Mouse (Mus musculus) heart, embryonic 14.5 days (tissue): Measurements from ENCODE around the gene Ccdc85a. TPM values are rescaled to one million over a fixed set of nuclear protein-coding genes. Genes with fewer than 3 reads are reported as not detected.

ENCODE experiments used
- ATAC-seq: fragments of 200-750 bp; cut with Nextera tagmentation; 2 replicates; pipeline ENCODE4 v1.8.0; 2017; ENCODE audit warnings: low read depth, moderate TSS enrichment; ENCODE audit not compliant: insufficient number of reproducible peaks, insufficient read depth, low FRiP score
- H3K27ac ChIP-seq, 2 experiments: fragments of 200-500 bp in 1 of 2; fragments of 300-500 bp in 1 of 2; sonication (generic) in 1 of 2; replicated peaks in 1 of 2; 2 replicates each; pipeline ENCODE4 v1.5.1; 2012 to 2014; ENCODE audit warnings: low read depth in 2 of 2, low read length in 2 of 2, control low read depth in 1 of 2, mild to moderate bottlenecking in 1 of 2, mixed read lengths in 1 of 2; ENCODE audit not compliant: control insufficient read depth in 1 of 2, insufficient read depth in 1 of 2
- H3K27me3 ChIP-seq: fragments of 300-500 bp; sonication (generic); 2 replicates; pipeline ENCODE4 v1.6.1; 2014; ENCODE audit warnings: mild to moderate bottlenecking, low read length, control low read depth; ENCODE audit not compliant: control insufficient read depth, insufficient read depth
- H3K36me3 ChIP-seq: fragments of 300-500 bp; sonication (generic); 2 replicates; pipeline ENCODE4 v1.6.1; 2014; ENCODE audit warnings: mild to moderate bottlenecking, control low read depth, low read length, mixed read lengths; ENCODE audit not compliant: control insufficient read depth, insufficient read depth
- H3K4me1 ChIP-seq, 2 experiments: fragments of 200-500 bp in 1 of 2; fragments of 300-500 bp in 1 of 2; sonication (generic) in 1 of 2; 2 replicates each; pipeline ENCODE4 v1.6.1; 2012 to 2014; ENCODE audit warnings: low read length in 2 of 2, control low read depth in 1 of 2, mixed read lengths in 1 of 2; ENCODE audit not compliant: control insufficient read depth in 2 of 2, insufficient read depth in 2 of 2
- H3K4me2 ChIP-seq: fragments of 300-500 bp; sonication (generic); 2 replicates; pipeline ENCODE4 v1.6.1; 2014; ENCODE audit warnings: mild to moderate bottlenecking, low read length
- H3K4me3 ChIP-seq, 2 experiments: fragments of 200-500 bp in 1 of 2; fragments of 300-500 bp in 1 of 2; sonication (generic) in 1 of 2; 2 replicates each; pipeline ENCODE4 v1.5.1; 2012 to 2014; ENCODE audit warnings: low read length in 2 of 2, mild to moderate bottlenecking in 2 of 2, control low read depth in 1 of 2, low read depth in 1 of 2, moderate library complexity in 1 of 2; ENCODE audit not compliant: control insufficient read depth in 1 of 2, insufficient read depth in 1 of 2
- H3K9ac ChIP-seq: fragments of 300-500 bp; sonication (generic); 2 replicates; pipeline ENCODE4 v1.6.1; 2014; ENCODE audit warnings: mild to moderate bottlenecking, low read length
- H3K9me3 ChIP-seq: fragments of 300-500 bp; sonication (generic); 2 replicates; pipeline ENCODE4 v1.6.1; 2016; ENCODE audit warnings: low read length, control low read depth; ENCODE audit not compliant: control insufficient read depth
- WGBS: fragments of 180-500 bp; shearing (Covaris S2); extraction: QIAGEN DNeasy Blood & Tissue Kit; methylation state at CpG from one replicate; pipeline ENCODE4 v1.1.7; 2014; 5-methylcytosine and 5-hydroxymethylcytosine counted together
- polyA plus RNA-seq: library from polyadenylated mRNA; unstranded; fragments of >200 nt; fragmentation: Nextera tagmentation; extraction: Ambion mirVana; gene quantifications from 2 replicates; pipeline ENCODE4 v1.2.1, GENCODE M21; 2014

Ccdc85a gene
- polyA plus RNA-seq, 1 experiment from 2014 or later, result 0.93 TPM

DNA sequence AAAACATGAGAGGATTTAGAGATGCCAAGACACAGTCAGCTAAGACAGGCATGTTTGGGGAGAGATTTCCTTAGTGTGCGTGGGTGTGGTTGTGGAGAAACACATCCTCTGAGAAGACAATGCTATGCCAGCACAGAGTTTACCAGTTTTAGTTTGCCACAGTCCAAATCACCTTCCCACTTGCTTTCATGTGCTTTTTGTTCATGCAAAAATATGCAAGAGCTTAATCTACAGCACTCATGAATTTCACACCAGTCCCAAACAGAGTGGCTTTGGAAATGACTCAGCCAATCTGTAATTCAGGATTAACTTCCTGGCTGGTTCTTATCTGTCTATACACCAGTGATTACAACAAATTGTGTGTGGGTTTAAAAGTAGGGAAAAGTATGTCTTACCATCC lies 11.7 kb downstream of the Ccdc85a start:
- 76% methylated on average over 1 of the region's 1 CpGs for WGBS
- no peaks in the 10 kb centered on the region for H3K27me3 ChIP-seq
- no peaks in the 10 kb centered on the region for H3K36me3 ChIP-seq
- H3K4me1 ChIP-seq, result no peaks in the 10 kb centered on the region
- ATAC-seq, result no peak
- H3K9ac ChIP-seq, result no peak overlapping the region
- no peak overlapping the region for H3K4me2 ChIP-seq
- H3K27ac ChIP-seq, result no peak overlapping the region
- H3K9me3 ChIP-seq, result no peaks in the 10 kb centered on the region
- H3K4me3 ChIP-seq, result no peak overlapping the region

DNA sequence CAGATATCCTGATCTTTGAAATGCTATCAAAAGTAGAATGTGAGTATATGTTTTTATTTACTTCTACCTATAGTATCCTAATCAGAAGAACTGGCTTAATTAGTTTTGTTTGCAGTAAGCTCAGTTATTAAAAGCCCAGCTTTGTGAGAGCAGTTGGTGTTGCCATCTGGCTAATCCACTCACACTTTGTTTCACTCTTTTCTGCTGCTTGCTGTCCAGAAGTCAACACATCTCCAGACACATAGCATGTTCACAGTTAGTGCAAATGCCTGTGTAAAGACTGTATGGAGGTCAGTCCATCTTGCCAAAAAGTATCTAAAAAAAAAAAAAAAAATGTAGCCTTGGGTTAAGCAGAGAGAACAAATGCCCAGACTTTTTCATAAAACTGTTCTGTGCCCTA lies 27.7 kb downstream of the Ccdc85a start:
- Histone ChIP-seq H3K36me3 (no peaks in the 10 kb centered on the region), H3K9ac (no peak overlapping the region), H3K4me2 (no peak overlapping the region), H3K27ac (no peak overlapping the region), H3K9me3 (peaks cover 7% of the 10 kb centered on the region; the same call in 1 of the 2 replicates), H3K27me3 (no peaks in the 10 kb centered on the region), H3K4me3 (no peak overlapping the region), H3K4me1 (no peaks in the 10 kb centered on the region)
- ATAC-seq, result no peak

DNA sequence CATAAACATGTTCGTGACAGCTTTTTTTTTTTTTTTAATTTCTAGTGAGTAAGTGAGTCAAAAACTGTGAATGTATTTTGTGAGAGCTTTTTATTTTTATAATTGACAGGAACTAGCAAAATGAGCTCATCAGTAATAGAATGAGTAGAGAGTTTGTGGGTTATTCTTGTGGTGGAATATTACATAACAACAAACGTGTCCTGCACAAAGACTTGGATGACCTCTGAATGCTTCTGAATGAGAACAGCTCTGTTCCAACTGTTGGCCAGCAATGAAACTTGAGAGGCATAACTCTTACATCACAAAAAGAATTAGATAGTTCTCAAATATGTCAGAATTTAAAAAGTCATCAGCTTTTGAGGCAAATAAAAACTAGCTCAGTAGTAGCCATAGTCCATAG lies 40.7 kb downstream of the Ccdc85a start:
- Histone ChIP-seq H3K27me3 (no peaks in the 10 kb centered on the region), H3K4me1 (no peaks in the 10 kb centered on the region), H3K36me3 (no peaks in the 10 kb centered on the region), H3K9ac (no peak overlapping the region), H3K27ac (no peak overlapping the region), H3K4me3 (no peak overlapping the region), H3K4me2 (no peak overlapping the region), H3K9me3 (no peaks in the 10 kb centered on the region)
- 86% methylated on average over 2 of the region's 2 CpGs for WGBS
- no peak for ATAC-seq

DNA sequence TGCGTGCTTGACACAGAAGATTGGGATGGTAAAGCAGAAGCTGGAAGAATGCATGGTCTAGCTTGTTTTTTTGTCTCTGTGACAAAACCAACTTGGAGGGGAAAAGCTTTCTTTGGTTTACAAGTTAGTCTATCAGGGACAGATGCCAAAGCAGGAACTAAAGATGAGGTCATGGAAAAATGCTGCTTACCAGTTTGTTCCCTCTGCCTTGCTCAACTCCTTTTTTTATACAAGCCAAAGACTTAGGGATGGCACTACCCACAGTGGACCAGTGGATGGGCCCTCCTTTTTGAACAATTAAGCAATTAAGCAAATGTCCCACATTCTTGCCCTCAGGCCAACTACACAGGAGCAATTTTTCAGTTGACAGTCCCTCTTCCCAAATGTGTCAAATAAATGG lies 42.8 kb downstream of the Ccdc85a start:
- H3K36me3 ChIP-seq, result no peaks in the 10 kb centered on the region
- H3K9me3 ChIP-seq, result no peaks in the 10 kb centered on the region
- H3K9ac ChIP-seq, result no peak overlapping the region
- no peak for ATAC-seq
- no peak overlapping the region for H3K4me3 ChIP-seq
- H3K27me3 ChIP-seq, result no peaks in the 10 kb centered on the region
- 77% methylated on average over 1 of the region's 1 CpGs for WGBS
- no peak overlapping the region for H3K4me2 ChIP-seq
- H3K4me1 ChIP-seq, result no peaks in the 10 kb centered on the region
- no peak overlapping the region for H3K27ac ChIP-seq

DNA sequence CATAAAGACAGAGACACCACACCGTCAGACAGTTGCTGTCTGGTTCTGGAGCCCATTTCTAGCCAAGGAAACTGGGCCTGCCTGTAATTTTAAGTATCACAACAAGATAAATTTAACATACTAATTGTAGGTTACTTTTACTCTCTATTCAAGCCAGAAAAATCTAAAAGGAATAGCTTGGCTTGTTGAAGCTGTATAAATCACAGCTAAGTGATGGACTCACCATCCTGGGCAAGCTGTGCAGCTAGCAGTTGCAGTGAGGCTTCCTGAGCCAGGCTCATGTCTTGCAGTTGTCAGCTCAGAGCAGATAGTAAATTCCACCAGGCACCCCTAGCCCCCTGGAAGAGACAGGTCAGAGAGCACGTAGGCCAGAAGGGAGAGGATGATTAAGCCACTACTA lies 50.8 kb downstream of the Ccdc85a start:
- Histone ChIP-seq H3K4me2 (no peak overlapping the region), H3K9me3 (peaks cover 8% of the 10 kb centered on the region), H3K27me3 (no peaks in the 10 kb centered on the region), H3K4me1 (no peaks in the 10 kb centered on the region), H3K36me3 (no peaks in the 10 kb centered on the region), H3K4me3 (no peak overlapping the region), H3K27ac (no peak overlapping the region), H3K9ac (no peak overlapping the region)
- ATAC-seq, result no peak
- 80% methylated on average over 2 of the region's 2 CpGs for WGBS

DNA sequence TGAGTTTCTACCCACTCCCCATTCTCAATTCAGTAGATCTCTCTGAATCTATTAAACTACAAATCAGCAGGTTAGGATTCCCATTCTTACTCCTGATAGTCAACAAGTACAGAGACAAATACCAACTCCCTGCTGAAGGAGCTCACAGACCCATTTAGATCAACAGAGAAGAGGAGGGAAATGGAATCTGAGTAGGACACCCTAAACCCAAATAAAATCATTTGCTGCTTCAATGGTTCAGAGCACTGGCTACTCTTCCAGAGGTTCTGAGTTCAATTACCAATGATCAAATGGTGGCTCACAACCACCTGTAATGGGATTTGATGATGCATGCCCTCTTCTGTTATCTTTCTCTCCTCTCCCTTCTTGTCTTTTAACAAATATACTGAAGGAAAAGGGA lies 82.9 kb downstream of the Ccdc85a start:
- H3K27ac ChIP-seq, result no peak overlapping the region
- no peak for ATAC-seq
- H3K27me3 ChIP-seq, result no peaks in the 10 kb centered on the region
- H3K4me3 ChIP-seq, result no peak overlapping the region
- no peak overlapping the region for H3K4me2 ChIP-seq
- no peaks in the 10 kb centered on the region for H3K36me3 ChIP-seq
- no peak overlapping the region for H3K9ac ChIP-seq
- peaks cover 3% of the 10 kb centered on the region; the same call in 1 of the 2 replicates for H3K9me3 ChIP-seq
- H3K4me1 ChIP-seq, result no peaks in the 10 kb centered on the region

DNA sequence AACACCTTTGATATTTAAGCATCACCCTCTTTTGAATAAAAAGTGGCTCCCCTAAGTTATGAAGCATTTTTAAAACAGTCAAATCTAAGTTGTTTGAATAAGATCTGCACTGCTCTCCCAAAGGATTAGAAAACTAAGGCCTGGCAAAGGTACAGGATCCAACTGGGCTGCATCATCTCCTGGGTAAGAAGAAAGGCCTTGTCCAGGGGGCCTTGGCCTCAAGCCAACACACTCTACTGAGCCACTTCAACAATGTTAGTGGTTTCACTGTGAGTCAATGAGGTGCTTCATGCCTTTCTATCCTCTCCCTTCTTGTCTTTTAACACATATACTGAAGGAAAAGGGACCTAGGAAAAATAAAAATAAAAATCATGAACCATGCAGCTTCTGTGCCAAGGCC lies 87.1 kb downstream of the Ccdc85a start:
- H3K4me1 ChIP-seq, result no peaks in the 10 kb centered on the region
- no peak overlapping the region for H3K4me2 ChIP-seq
- H3K4me3 ChIP-seq, result no peak overlapping the region
- ATAC-seq, result no peak
- H3K9ac ChIP-seq, result no peak overlapping the region
- H3K36me3 ChIP-seq, result no peaks in the 10 kb centered on the region
- no peaks in the 10 kb centered on the region for H3K9me3 ChIP-seq
- no peaks in the 10 kb centered on the region for H3K27me3 ChIP-seq
- H3K27ac ChIP-seq, result no peak overlapping the region

DNA sequence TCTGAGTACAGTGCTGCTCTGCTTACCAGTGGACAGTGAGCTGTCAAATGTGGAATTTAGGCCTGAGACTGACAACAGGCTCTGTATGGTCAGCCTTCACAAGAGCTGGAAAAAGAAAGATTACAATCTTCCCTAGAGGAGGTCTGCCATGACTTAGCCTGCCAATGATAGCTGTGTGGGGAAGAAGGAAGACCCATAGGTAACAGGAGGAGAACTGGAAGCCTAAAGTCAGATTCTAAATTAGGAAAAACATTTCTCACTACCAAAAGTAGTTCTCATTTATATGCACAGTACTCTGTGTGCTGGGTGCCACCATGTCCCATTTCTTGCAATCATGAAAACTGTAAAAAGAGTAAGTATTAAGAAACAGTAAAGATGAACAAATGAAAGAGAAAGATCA lies 90.8 kb downstream of the Ccdc85a start:
- Histone ChIP-seq H3K4me1 (no peaks in the 10 kb centered on the region), H3K9me3 (no peaks in the 10 kb centered on the region), H3K27me3 (no peaks in the 10 kb centered on the region), H3K4me3 (no peak overlapping the region), H3K36me3 (no peaks in the 10 kb centered on the region), H3K4me2 (no peak overlapping the region), H3K9ac (no peak overlapping the region), H3K27ac (no peak overlapping the region)
- no peak for ATAC-seq
